12 mouse cellular contexts compared by ENCODE assay signal in the genomic region with DNA sequence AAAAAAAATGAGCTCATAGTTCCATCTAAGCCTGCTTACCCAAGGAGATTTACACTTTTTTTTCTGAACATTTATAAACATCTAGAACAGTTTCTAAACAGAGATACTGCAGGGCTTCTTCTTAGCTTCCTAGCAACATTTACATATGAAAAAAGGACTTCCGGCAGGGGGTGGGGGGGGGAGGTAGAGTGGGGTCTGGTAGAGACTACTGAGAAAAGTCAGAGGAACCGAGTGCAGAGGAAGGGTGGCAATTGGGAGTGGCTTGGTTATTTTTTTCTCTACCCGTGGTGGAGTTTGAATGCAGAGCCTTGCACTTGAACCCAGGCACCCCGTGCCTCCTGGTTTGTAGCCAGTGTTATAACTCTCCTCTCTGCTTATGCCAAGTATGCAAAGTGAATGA. TPM values are rescaled to one million over a fixed set of nuclear protein-coding genes. Genes with fewer than 3 reads are reported as not detected.
DNase-seq lines count a peak whose midpoint lies in the region; TF ChIP-seq lines count a peak whose summit lies in the region.
"Had no signal": no experiment of that assay in that cellular context is flagged by ENCODE, and none has a peak within 500 bp of the region (broad histone marks: within the 10 kb centered on the region; RNA-seq: fewer than 3 reads in every experiment).

No protein-coding gene starts in this region.

- H3K27me3 ChIP-seq in E14TG2a.4 (ENCODE audit: insufficient read depth, low read length) = no peaks in the 10 kb centered on the region
- H3K27me3 ChIP-seq: embryonic facial prominence, embryonic 15.5 days had no signal

- H3K4me3 ChIP-seq in E14TG2a.4 (replicated peaks; ENCODE audit: low read length) = peak overlapping the region; percentile 55
- no peak overlapping the region for H3K4me3 ChIP-seq in layer of hippocampus, adult 2 months
- H3K4me3 ChIP-seq: embryonic facial prominence, embryonic 15.5 days; heart, adult 2 months had no signal

- H3K9me3 ChIP-seq in E14TG2a.4 (ENCODE audit: low read length) = peaks cover 3% of the 10 kb centered on the region; the same call in 1 of the 2 replicates
- H3K9me3 ChIP-seq: embryonic facial prominence, embryonic 15.5 days had no signal

- no peak overlapping the region for H3K27ac ChIP-seq in layer of hippocampus, adult 2 months
- H3K27ac ChIP-seq: embryonic facial prominence, embryonic 15.5 days; liver, embryonic 14.5 days had no signal

- DNase-seq in B cell, adult 2 months = peak; percentile 42 to 47
- peak; percentile 49 for DNase-seq in induced T-regulatory cell, adult 2 months (ENCODE audit: low read depth)
- DNase-seq in thymus, adult 18-20 months = peak; percentile 7 to 23
- DNase-seq in adrenal gland, adult (ENCODE audit: inconsistent age in 2 of 2, low spot score in 1 of 2) = no peak
- no peak for DNase-seq in testis, postnatal 14 days (ENCODE audit: low spot score)
- DNase-seq in layer of hippocampus, adult 2 months (ENCODE audit: low spot score in 2 of 2) = no peak
- DNase-seq: cerebellum, postnatal 10 days; kidney, postnatal 14 days had no signal

- no peaks in the 10 kb centered on the region for H3K36me3 ChIP-seq in E14TG2a.4 (ENCODE audit: insufficient read depth, low read length)
- H3K36me3 ChIP-seq: embryonic facial prominence, embryonic 15.5 days had no signal

- no peak for TF ChIP-seq CTCF in E14TG2a.4 (conservative IDR thresholded peaks at IDR 0.05; ENCODE audit: low read length)
- no peak for TF ChIP-seq CTCF in layer of hippocampus, adult 2 months (conservative IDR thresholded peaks at IDR 0.05)

- H3K4me1 ChIP-seq in E14TG2a.4 (replicated peaks; ENCODE audit: low read depth, low read length) = peaks cover 44% of the 10 kb centered on the region

RNA-seq across cellular contexts. Expression of gene Slamf9, which starts 19.7 kb away (rescaled TPM):
- total RNA-seq in layer of hippocampus, adult 2 months (2021) = under 1 TPM in 1 of 2 experiments, not detected in 1; 0.38 TPM

RNA-seq across cellular contexts. Expression of gene Igsf9, which starts 26.2 kb away (rescaled TPM):
- total RNA-seq in layer of hippocampus, adult 2 months (2021) = 1 to 10 TPM; 5.7 to 9.2 TPM

RNA-seq across cellular contexts. Expression of gene Tagln2, which starts 44.4 kb away (rescaled TPM):
- total RNA-seq in layer of hippocampus, adult 2 months (2021) = 10 to 100 TPM in 1 of 2 experiments, 1 to 10 TPM in 1; 7.9 to 13.1 TPM

Comparison
In these comparisons a context has a peak if more than half of its experiments do, and no peak if none do; other contexts are left out.
1. DNase-seq: peak in B cell, adult 2 months (2 of 2), induced T-regulatory cell, adult 2 months (single experiment) and thymus, adult 18-20 months (2 of 2); none in adrenal gland, adult (0 of 2), testis, postnatal 14 days (single experiment) and layer of hippocampus, adult 2 months (0 of 2).